Mouse (Mus musculus): ENCODE data around the gene Ten1. TPM values are rescaled to one million over a fixed set of nuclear protein-coding genes. Genes with fewer than 3 reads are reported as not detected.

Ten1 gene
- total RNA-seq, 2 experiments from 2014 or later = 19.2 to 21.9 TPM

GRCm38 (mm10) chr11:116226414-116226813 is 27.8 kb downstream of the Ten1 start:
- intact Hi-C loops (cut with DNase I) = loop anchor here (2.0 to 5.0 kb wide), 3 partner anchors 66 to 236 kb away; no protein-coding TSS in a partner anchor

DNA sequence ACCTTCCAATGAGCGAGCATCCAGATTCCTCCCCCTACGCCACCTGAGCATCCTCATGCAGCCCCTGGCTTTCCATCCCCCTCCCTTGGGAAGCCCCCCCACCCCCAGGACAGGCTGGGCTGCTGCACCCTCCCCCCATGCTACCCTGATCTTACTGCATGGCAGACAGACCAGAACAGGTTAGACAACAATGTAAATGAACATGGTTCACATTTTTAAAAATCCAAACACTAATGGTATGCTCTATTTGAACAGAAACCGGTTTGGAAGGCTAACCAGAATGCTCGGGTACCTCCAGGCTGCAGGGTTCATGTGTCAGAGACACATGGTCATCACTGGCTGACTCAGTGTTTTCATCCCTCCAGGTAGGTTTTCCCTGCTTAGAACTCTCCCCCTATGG is 30.0 kb downstream of the Ten1 start:
- no peak for DNase-seq
- intact Hi-C loops (cut with DNase I) = loop anchor here (5.0 kb wide), 2 partner anchors 219 to 234 kb away; no protein-coding TSS in a partner anchor

More at GRCm38 (mm10) chr11:116226414-116226813, 27.8 kb downstream of the Ten1 start:
- peak; percentile 76 to 81 for DNase-seq

GRCm38 (mm10) chr11:116232427-116232826 is 33.8 kb downstream of the Ten1 start:
- no peak for DNase-seq
- intact Hi-C loops (cut with DNase I) = no loop called here

DNA sequence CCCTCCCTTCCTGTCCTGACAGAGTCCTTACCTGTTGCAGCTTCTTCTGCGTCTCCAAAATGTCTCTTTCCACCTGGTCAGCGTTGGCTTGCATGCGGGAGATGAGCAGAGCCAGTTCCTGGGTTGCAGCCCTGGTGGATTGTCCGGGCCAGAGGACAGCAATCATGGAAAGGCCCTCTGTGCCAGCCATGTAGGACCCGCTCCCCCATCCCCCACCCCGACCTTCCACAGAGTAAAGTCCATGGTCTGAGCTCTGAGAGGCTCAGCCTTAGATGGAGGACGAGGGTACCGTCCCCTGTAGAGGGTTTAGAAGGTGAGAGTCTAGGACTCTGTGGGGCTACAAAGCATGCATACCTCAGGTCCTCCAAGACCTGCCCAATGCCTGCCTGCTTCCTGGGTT is 36.2 kb downstream of the Ten1 start:
- intact Hi-C loops (cut with DNase I) = no loop called here
- no peak for DNase-seq

- no peak for DNase-seq
- intact Hi-C loops (cut with DNase I) = no loop called here
Observed at GRCm38 (mm10) chr11:116237742-116238395, 39.2 kb downstream of the Ten1 start, which contains the start of gene Evpl. Gene Evpl, minus strand, starts transcription at chr11:116238077.

DNA sequence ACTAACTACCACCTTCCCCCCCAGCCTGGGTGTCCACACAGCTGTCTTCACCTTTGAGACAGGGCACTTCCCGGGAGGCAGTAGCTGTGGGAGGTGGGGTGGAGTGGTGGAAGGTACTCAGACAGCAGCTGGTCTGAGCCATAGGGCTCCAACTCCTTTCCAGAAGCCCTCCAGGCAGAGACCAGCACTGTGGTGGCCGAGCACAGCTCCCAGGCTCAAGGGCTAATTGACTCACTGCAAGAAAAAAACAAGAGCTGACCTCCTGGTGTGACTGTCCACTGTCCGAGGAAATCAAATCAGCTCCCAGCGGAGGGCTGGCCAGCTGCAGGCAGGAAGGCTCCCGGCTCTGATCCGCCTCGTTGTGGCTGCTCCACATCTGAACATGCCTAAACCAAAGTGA is 41.1 kb downstream of the Ten1 start:
- no peak for DNase-seq
- intact Hi-C loops (cut with DNase I) = no loop called here

- DNase-seq = no peak
- intact Hi-C loops (cut with DNase I) = no loop called here
Observed at GRCm38 (mm10) chr11:116241744-116242235, 43.1 kb downstream of the Ten1 start.

- intact Hi-C loops (cut with DNase I) = no loop called here
- DNase-seq = no peak
Observed at GRCm38 (mm10) chr11:116244580-116244979, 45.9 kb downstream of the Ten1 start.

- intact Hi-C loops (cut with DNase I) = no loop called here
Observed at GRCm38 (mm10) chr11:116245616-116246015, 47.0 kb downstream of the Ten1 start.

DNA sequence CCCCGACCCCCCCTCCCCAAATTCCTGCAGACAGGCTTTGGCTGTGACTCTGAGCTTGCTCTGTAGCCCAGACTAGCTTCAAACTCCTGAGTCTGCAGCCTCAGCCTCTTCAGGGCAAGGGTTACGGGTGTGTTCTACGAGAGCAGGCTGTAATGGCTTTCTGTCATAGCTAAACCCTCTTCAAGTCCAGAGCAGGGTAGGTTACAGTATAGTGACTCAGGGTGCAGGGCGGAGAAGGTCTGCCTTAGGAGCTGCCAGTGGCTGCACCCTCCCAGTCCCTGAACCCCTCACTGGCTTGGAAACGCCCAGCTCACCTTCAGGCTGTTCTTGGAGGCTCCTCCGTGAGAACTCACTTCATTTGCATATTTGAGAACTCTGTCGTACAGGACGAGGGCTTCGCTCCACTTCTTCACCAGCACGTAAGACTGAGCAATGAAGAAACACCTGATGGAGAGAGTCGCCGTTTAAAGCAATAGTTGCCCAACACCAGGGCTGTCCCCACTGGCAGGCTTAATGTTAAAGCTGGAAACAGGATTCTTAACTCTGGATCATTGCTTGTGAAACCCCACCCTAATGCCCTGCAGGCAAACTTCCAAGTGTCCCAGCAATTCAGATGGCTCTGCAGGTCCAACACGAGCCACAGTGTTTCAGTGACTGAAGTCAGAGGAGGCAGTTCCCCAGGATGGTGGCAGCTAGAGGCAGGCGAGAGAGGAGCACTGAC is 49.0 kb downstream of the Ten1 start:
- no peak for DNase-seq
- intact Hi-C loops (cut with DNase I) = no loop called here

More at GRCm38 (mm10) chr11:116245616-116246015, 47.0 kb downstream of the Ten1 start:
- DNase-seq = no peak

DNA sequence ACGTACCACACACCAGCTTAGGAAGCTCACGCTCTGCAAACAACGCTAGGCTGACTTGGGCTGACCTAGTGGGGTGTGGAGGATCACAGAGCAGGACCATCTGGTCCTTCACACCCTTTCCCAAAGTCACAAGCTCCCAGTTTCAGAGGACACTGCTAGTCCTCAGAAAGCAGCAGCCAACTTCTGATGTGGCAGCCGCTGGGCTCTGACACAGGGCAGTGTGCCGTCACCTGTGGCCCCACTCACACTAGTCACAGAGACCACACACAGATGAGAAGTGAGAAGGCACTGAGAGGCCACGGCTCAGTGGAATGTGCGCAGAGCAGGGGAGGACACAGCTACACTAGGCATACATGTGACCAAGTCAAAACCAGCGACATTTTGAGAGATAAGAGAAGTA is 52.2 kb downstream of the Ten1 start:
- intact Hi-C loops (cut with DNase I) = no loop called here
- DNase-seq = no peak

GRCm38 (mm10) chr11:116253076-116253600 is 54.5 kb downstream of the Ten1 start:
- no peak for DNase-seq
- intact Hi-C loops (cut with DNase I) = no loop called here

DNA sequence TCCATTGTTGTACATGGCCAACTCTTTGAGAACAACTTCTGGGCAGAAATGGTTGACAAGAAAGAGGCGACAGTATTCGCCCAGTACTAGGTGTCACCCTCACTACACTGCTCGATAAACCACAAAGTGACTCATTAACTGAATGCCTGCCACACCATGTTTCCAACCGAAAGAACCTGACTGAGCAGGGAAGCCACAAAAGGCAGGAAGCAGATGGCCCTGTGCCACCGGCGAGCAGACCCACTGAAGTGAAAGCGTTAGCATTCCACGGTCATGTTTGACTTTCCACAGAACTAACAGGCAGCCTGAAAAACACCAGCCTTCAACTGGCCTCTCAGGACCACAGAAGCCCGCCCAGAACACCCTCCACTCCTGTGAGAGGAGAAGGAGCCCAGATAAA is 56.0 kb downstream of the Ten1 start:
- no peak for DNase-seq

DNA sequence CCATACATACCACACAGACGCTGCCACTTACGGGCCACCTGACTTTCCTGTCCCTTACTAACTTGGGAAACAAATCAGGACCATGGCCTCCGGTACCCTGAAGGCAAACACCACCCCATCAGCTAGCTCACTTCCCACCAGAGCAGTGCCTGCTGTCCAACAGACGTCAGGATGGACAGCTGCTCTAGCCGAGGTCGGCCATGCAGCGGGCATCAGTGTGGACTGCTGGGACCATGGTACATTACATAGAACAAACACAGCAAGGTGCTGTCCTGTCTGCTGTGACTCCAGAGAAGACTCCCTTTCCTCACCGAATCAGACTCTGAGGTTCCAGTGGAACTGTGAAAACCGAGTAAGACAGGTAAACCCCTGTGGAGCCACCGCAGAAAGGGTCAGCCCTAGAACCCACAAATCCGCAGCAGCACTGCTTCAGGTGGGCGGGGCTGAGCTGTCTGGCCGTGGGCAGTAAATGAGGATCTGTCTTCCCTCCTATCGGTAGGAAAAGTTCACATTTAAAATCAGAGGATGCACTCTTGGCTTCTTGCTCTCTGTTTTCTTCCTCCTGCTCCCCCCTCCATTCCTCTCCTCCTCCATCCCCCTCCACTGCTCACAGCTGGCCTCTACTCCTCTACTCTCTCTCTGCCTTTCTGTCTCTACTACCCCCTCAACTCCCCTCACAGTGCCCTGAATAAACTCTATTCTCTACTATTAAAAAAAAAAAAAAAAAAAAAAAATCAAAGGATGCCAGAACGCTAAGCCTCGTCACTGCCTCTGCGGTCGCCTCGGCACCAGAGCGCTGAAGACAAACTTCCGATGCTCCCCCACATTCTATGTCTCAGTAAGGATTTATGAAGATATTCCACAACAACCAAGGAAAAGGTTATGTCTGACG is 56.7 kb downstream of the Ten1 start:
- no peak for DNase-seq
- intact Hi-C loops (cut with DNase I) = no loop called here

More for the DNA sequence above, 56.0 kb downstream of the Ten1 start:
- intact Hi-C loops (cut with DNase I) = no loop called here

DNA sequence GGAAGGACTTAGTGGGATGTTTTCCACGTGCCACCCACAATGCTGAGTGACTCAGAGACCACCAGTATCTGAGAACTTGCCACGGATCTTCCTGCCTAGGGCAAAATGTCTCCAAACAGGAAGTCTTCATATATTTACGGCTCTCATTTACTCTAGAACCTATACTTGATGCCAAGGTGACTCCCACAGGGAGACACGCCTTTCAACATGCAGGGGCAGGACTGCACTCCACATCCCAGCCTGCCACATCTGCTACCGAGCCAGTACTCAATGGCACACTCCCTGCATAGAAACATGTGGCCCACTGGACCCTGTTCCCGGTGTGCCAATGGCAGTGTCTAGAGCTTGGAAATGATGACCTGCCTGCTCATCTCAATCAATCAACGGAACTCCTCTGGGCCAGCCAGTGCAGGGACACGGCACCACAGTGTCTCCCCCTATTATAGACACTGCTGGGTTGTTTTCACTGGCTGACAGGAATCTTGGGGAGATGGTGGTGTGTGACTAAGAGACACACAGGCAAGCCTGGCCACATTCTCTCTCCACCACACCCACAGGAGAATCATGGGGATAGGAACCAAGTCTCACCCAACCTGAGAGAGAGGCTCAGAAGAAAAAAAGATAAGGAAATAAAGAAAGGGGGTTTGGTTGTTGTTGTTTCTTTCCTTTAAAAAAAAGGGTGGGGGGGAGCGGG is 57.5 kb downstream of the Ten1 start:
- intact Hi-C loops (cut with DNase I) = no loop called here
- no peak for DNase-seq

GRCm38 (mm10) chr11:116259461-116259860 is 60.8 kb downstream of the Ten1 start:
- no peak for DNase-seq
- intact Hi-C loops (cut with DNase I) = no loop called here

- no peak for DNase-seq
- intact Hi-C loops (cut with DNase I) = no loop called here
Observed at GRCm38 (mm10) chr11:116260259-116260658, 61.6 kb downstream of the Ten1 start.
